Mouse (Mus musculus) liver, embryonic 14.5 days (tissue): ENCODE results near the gene Xxylt1. TPM values are rescaled to one million over a fixed set of nuclear protein-coding genes. Genes with fewer than 3 reads are reported as not detected.

Experiments used
- ATAC-seq: fragments of 200-750 bp; cut with Nextera tagmentation; 2 replicates; pipeline ENCODE4 v1.8.0; 2017; ENCODE audit warnings: moderate number of reproducible peaks, mild to moderate bottlenecking, moderate library complexity; ENCODE audit not compliant: insufficient read depth
- DNase-seq, 3 experiments: peaks; one replicate each; pipeline ENCODE4 v3.0.0-alpha.2; 2012 to 2013; ENCODE audit warnings: low read depth in 3 of 3, low spot score in 3 of 3
- H3K27ac ChIP-seq: fragments of 300-500 bp; sonication (generic); 2 replicates; pipeline ENCODE4 v1.5.1; 2014; ENCODE audit warnings: moderate library complexity, mild to moderate bottlenecking, control low read depth, inconsistent platforms
- H3K27me3 ChIP-seq: fragments of 300-500 bp; sonication (generic); 2 replicates; pipeline ENCODE4 v1.6.1; 2014; ENCODE audit warnings: mild to moderate bottlenecking, low read length, moderate library complexity; ENCODE audit not compliant: control insufficient read depth, insufficient read depth
- H3K36me3 ChIP-seq: fragments of 300-500 bp; sonication (generic); replicated peaks from 2 replicates; pipeline ENCODE4 v1.6.1; 2014; ENCODE audit warnings: low read depth; ENCODE audit not compliant: control insufficient read depth, insufficient read depth
- H3K4me1 ChIP-seq, 2 experiments: fragments of 200-500 bp in 1 of 2; fragments of 300-500 bp in 1 of 2; sonication (generic) in 1 of 2; replicated peaks; 2 replicates each; pipeline ENCODE4 v1.6.1; 2012 to 2014; ENCODE audit warnings: antibody characterized with exemption in 1 of 2, inconsistent platforms in 1 of 2, low read length in 1 of 2; ENCODE audit not compliant: control insufficient read depth in 2 of 2, insufficient read depth in 2 of 2
- H3K4me2 ChIP-seq: fragments of 300-500 bp; sonication (generic); 2 replicates; pipeline ENCODE4 v1.6.1; 2014; ENCODE audit warnings: low read depth, mild to moderate bottlenecking, control low read depth, moderate library complexity
- H3K4me3 ChIP-seq, 2 experiments: fragments of 200-500 bp in 1 of 2; fragments of 300-500 bp in 1 of 2; sonication (generic) in 1 of 2; 2 replicates each; pipeline ENCODE4 v1.5.1; 2012 to 2014; ENCODE audit warnings: low read depth in 2 of 2, low read length in 2 of 2, mild to moderate bottlenecking in 2 of 2, control low read depth in 1 of 2, inconsistent platforms in 1 of 2, moderate library complexity in 1 of 2; ENCODE audit not compliant: insufficient read depth in 1 of 2
- H3K9ac ChIP-seq: fragments of 300-500 bp; sonication (generic); replicated peaks from 2 replicates; pipeline ENCODE4 v1.6.1; 2014; ENCODE audit warnings: mild to moderate bottlenecking, control low read depth, moderate library complexity
- H3K9me3 ChIP-seq: fragments of 300-500 bp; sonication (generic); 2 replicates; pipeline ENCODE4 v1.6.1; 2016; ENCODE audit warnings: low read length, mixed read lengths; ENCODE audit not compliant: control insufficient read depth
- CTCF ChIP-seq: IDR thresholded peaks from 2 replicates; pipeline ENCODE4 v1.5.1; 2016; ENCODE audit warnings: antibody characterized with exemption, low read depth, control low read depth
- EP300 ChIP-seq: IDR thresholded peaks from 2 replicates; pipeline ENCODE4 v1.6.1; 2016; ENCODE audit warnings: antibody characterized with exemption, low read depth
- WGBS: fragments of 180-500 bp; shearing (Covaris S2); extraction: QIAGEN DNeasy Blood & Tissue Kit; methylation state at CpG from one replicate; pipeline ENCODE4 v1.1.7; 2014; ENCODE audit not compliant: insufficient replicate concordance; 5-methylcytosine and 5-hydroxymethylcytosine counted together
- polyA plus RNA-seq, 2 experiments: library from polyadenylated mRNA; depleted of rRNA in 1 of 2; stranded (reverse) in 1 of 2; unstranded in 1 of 2; fragments of >200 nt; fragmentation: Nextera tagmentation in 1 of 2; extraction: Ambion mirVana in 1 of 2; gene quantifications; 2 replicates each; pipeline versions ENCODE4 v1.2.1 to v1.2.3; 2012 to 2014

Gene Xxylt1
- polyA plus RNA-seq, 2 experiments, result 1.8 TPM

DNA sequence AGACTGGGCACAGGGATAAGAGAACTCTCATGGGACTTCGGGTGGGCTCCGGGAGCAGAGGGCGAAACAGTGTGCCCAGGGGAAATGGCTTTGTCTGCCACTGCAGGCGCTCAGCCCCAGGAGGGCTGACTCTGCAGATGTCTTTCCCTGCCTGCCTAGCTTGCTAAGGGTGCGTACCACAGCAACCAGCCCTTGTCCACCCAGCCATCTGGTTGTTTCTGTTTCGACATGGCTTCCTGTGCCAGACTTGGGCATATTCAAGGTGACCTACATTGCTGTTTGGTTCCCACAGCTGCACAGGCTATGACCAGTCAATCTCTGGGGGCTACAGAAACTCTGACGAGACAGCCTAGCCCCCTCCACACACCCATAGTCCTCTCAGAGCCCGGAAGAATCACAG lies 118.7 kb downstream of the Xxylt1 start:
- WGBS, result 68% methylated on average over 8 of the region's 8 CpGs
- Histone ChIP-seq H3K9ac (no peak overlapping the region), H3K4me3 (no peak overlapping the region), H3K4me2 (no peak overlapping the region), H3K9me3 (no peaks in the 10 kb centered on the region), H3K27ac (no peak overlapping the region), H3K4me1 (peaks cover 0 to 11% of the 10 kb centered on the region in 2 experiments; a peak in 2 of 4 replicates), H3K36me3 (no peaks in the 10 kb centered on the region), H3K27me3 (no peaks in the 10 kb centered on the region)
- TF ChIP-seq CTCF (no peak), EP300 (no peak)
- DNase-seq (no peak), ATAC-seq (no peak)

DNA sequence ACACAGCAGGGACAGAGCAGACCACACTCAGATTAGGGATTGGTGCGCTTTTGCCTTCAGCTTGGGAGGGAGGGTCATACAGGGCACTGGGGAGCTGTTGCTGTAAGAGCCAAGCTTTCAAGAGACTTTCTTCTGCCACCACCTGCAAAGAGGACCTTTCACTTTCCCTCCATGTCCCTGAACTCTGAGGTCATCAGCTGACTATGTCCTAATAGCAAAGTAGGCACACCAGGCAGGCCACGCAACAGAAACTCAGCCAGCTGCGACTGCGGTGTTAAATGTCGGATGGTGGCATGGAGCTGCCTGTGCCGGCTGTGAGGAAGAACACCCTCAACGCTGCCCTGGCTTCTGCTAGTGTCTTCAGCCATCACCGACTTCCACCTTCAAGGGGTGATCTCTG lies 120.1 kb downstream of the Xxylt1 start:
- peaks cover 0 to 7% of the 10 kb centered on the region in 2 experiments; a peak in 2 of 4 replicates for H3K4me1 ChIP-seq
- DNase-seq (no peak), ATAC-seq (no peak)
- H3K9ac ChIP-seq, result no peak overlapping the region
- no peak overlapping the region for H3K4me2 ChIP-seq
- TF ChIP-seq EP300 (no peak), CTCF (no peak)
- H3K9me3 ChIP-seq, result no peaks in the 10 kb centered on the region
- H3K27me3 ChIP-seq, result no peaks in the 10 kb centered on the region
- H3K27ac ChIP-seq, result no peak overlapping the region
- 85% methylated on average over 8 of the region's 8 CpGs for whole genome bisulfite sequencing
- H3K4me3 ChIP-seq, result no peak overlapping the region
- H3K36me3 ChIP-seq, result no peaks in the 10 kb centered on the region

DNA sequence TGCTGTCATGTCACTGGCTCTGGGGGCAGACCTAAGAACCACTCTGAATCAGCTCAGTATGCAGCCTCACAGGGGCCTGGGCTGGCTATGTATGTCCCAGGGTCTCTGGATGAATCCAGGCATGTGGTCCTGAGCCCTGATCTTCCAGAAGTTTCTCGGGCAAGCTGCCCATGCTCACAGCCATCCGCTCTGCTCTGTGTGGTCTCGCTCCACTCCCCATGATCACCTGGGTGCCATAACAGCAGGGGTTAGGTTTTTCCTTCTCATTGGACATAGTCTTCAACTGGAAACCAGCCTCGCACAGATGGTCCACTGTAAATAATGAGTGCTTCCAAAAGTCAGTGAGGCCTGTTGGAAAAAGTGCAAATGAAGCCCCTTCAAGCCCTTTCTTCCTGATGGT lies 121.0 kb downstream of the Xxylt1 start:
- Histone ChIP-seq H3K4me2 (no peak overlapping the region), H3K4me3 (no peak overlapping the region), H3K4me1 (peaks cover 0 to 7% of the 10 kb centered on the region in 2 experiments; a peak in 2 of 4 replicates), H3K9me3 (no peaks in the 10 kb centered on the region), H3K36me3 (no peaks in the 10 kb centered on the region), H3K9ac (no peak overlapping the region), H3K27ac (no peak overlapping the region), H3K27me3 (no peaks in the 10 kb centered on the region)
- no peak for DNase-seq
- ATAC-seq, result no peak
- WGBS, result 78% methylated on average over 4 of the region's 4 CpGs
- no peak for TF ChIP-seq EP300
- no peak for TF ChIP-seq CTCF

DNA sequence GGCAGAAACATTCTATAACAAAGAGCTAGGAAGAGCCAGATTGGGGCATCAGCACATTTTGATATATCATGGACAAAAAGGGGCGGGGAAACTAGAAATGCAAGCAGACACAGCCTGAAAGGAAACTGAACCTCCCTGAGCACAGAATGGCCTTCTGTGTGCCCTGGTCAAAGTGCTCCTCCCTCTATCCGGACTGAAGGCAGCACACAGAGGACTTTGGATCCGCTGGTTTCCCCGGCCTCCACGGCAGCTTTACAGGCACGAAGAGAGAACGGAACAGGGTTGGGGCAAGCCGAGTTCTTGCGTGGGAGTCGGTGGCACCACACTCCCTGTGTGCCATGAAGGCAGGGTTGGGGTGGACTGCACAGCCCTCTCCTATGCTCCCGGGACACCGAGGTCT lies 121.5 kb downstream of the Xxylt1 start:
- H3K9ac ChIP-seq, result no peak overlapping the region
- peak; percentile 11; the same call in 1 of the 2 replicates for ATAC-seq

DNA sequence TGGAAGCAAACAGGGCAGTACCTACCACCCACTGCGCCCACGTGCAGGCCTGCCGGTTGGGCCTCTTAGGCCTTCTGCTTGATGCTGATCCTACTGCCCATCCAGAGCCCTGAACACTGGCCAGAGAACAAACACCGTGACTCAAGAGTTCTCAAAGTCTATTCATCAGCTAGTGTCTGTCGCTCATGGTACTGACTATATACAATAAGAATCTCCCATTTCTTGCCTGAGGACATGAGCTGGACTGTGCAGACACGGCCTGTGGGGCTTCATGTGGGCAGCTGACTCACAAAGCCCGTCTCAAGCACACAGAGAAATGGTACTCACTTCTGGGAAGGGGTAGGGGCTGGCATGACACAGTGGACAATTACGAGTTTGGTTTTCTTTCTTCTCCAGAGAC lies 125.1 kb downstream of the Xxylt1 start:
- H3K36me3 ChIP-seq, result no peaks in the 10 kb centered on the region
- ATAC-seq (no peak), DNase-seq (no peak)
- H3K4me3 ChIP-seq, result no peak overlapping the region
- H3K4me2 ChIP-seq, result no peak overlapping the region
- H3K4me1 ChIP-seq, result peaks cover 0 to 3% of the 10 kb centered on the region in 2 experiments; a peak in 2 of 4 replicates
- H3K27ac ChIP-seq, result no peak overlapping the region
- 73% methylated on average over 8 of the region's 8 CpGs for WGBS
- TF ChIP-seq EP300 (no peak), CTCF (no peak)
- no peak overlapping the region for H3K9ac ChIP-seq
- H3K9me3 ChIP-seq, result no peaks in the 10 kb centered on the region
- H3K27me3 ChIP-seq, result no peaks in the 10 kb centered on the region

More for the DNA sequence above, 121.5 kb downstream of the Xxylt1 start:
- Histone ChIP-seq H3K4me3 (no peak overlapping the region), H3K27me3 (no peaks in the 10 kb centered on the region), H3K4me2 (no peak overlapping the region), H3K27ac (no peak overlapping the region), H3K36me3 (no peaks in the 10 kb centered on the region), H3K4me1 (peaks cover 0 to 3% of the 10 kb centered on the region in 2 experiments; a peak in 2 of 4 replicates), H3K9me3 (no peaks in the 10 kb centered on the region)
- TF ChIP-seq CTCF, result no peak
- TF ChIP-seq EP300, result no peak
- 60% methylated on average over 12 of the region's 12 CpGs for WGBS
- peak in 1 of 3 experiments; percentile 27 for DNase-seq
